Mouse (Mus musculus) stomach, postnatal 0 days (tissue): ENCODE measurements around the gene Zic2.

Source experiments
- CTCF ChIP-seq: IDR thresholded peaks from 2 replicates; pipeline ENCODE4 v1.5.1; 2016; ENCODE audit warnings: antibody characterized with exemption, low read depth, mild to moderate bottlenecking, moderate library complexity
- EP300 ChIP-seq: optimal IDR thresholded peaks from 2 replicates; pipeline ENCODE3; 2016; ENCODE audit warnings: antibody characterized with exemption

DNA sequence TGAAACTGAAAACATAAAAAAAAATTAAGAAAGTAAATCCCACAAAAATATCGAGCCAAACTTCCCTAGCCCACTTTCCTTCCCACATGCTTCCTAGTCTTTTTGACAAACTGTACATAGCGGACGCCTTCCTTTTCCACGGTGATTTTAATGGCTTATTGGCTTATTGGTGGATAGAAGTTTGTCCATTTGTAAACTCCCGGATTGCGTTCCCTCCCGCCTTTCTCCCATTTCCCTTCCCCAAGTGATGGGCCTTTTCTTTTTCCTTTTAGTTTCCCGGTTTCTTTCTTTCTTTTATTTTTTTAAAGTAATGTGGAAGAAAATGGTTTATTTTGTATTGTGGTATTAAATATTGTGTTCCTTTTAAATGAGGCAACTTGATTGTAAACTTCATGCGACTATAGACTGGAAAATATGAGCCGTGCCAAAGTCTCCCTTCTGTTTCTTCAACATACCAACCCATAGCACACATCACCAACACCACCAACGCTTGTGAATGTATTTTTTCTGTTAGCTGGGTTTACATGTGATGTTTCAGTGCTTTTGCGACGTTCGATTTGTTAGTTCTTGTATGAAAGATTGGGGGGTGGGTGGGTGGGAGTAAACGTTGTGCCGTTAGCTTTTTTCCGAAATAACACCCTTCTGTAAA is 4.3 kb downstream of the Zic2 start:
- no peak for TF ChIP-seq CTCF
- no peak for TF ChIP-seq EP300
